Mouse (Mus musculus) right cerebral cortex, postnatal 25 days (tissue): Measurements from ENCODE around the gene Gm10570.

Experiments used
- DNase-seq: peaks from one replicate; pipeline ENCODE4 v3.0.0; 2022

Gm10570 gene

GRCm38 (mm10) chr4:130270089-130270488 is 38.4 kb downstream of the Gm10570 start:
- DNase-seq, result peak; percentile 66

GRCm38 (mm10) chr4:130268736-130269135 is 39.7 kb downstream of the Gm10570 start:
- no peak for DNase-seq

DNA sequence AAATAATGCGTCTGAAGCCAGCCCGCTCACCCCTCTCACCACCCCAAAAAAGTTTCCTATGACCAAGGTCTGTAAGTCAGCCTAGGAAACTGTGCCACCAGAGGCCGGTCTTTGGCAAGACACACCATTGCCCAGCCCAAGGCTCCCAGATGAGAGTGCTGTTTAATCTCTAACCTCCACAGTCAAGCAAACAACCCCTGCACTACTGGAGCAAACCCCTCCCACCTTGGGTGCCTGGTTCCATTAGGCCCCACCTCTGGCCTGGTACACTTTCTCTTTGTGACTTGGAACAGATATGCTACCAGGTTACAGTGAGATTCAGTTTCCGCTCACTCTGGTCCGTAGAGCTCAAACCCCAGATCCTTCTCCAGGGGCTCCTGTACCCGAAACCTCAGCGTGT is 41.4 kb downstream of the Gm10570 start:
- DNase-seq, result no peak

DNA sequence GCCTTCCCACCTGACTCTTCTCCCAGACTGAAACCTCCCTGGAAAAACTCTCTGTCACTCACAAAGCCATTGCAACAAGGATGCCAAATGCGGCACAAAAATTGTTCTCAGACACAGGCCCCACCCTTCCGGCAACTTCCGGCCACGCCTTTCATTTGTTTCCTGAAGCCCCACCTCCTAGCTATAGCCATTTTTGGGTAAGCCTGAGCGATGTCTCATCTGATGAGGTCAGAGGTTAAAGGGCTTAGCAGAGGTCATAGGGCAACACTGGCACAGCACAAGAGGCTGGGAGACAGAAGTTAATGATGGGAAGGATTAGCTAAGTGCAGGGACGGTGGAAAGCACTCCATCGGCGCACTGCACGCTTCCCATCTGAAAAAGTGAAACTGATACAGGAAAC is 41.9 kb downstream of the Gm10570 start:
- DNase-seq, result no peak

- peak; percentile 41 for DNase-seq
Measured at GRCm38 (mm10) chr4:130264698-130265349, 43.6 kb downstream of the Gm10570 start.

DNA sequence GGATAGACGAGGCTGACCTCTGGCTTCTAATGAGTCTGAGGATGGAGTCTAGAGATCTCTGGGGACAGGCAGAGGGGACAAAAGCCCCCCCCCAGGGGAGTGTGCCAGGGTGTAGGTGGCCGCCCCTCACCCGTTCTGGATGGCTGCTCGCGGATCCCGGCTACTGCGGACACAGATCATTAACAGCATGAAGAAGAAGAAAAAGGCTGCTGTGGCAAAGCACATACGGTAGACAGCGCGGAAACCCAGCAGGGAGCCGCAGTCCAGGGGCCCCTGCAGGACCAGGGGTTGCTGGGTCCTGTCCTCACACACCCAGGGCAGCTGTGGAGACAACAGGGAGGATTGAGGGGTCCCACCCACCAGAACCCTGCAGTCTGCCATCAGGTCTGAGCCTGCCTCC is 44.3 kb downstream of the Gm10570 start:
- DNase-seq, result no peak

GRCm38 (mm10) chr4:130260406-130260805 is 48.1 kb downstream of the Gm10570 start:
- DNase-seq, result no peak
